Mouse (Mus musculus) ES-E14 (cell line): ENCODE measurements around the gene Ly6g5c. TPM values are rescaled to one million over a fixed set of nuclear protein-coding genes. Genes with fewer than 3 reads are reported as not detected.

ENCODE experiments used
- DNase-seq: peaks from one replicate; pipeline ENCODE4 v3.0.0-alpha.2; 2013; ENCODE audit warnings: low read depth, low spot score
- H3K27ac ChIP-seq: 2 replicates; pipeline ENCODE4 v1.5.1; 2012; ENCODE audit warnings: low read depth, mild to moderate bottlenecking, low read length, moderate library complexity, mixed read lengths; ENCODE audit not compliant: poor library complexity, insufficient read depth, severe bottlenecking
- H3K36me3 ChIP-seq: 2 replicates; pipeline ENCODE4 v1.6.1; 2012; ENCODE audit warnings: mild to moderate bottlenecking, low read length, moderate library complexity, mixed read lengths; ENCODE audit not compliant: control insufficient read depth, poor library complexity, insufficient read depth, severe bottlenecking
- H3K4me1 ChIP-seq, 2 experiments: fragments of 150-350 bp in 1 of 2; sonication (generic) in 1 of 2; 2 replicates each; pipeline ENCODE4 v1.6.1; 2012; ENCODE audit warnings: low read length in 2 of 2, mild to moderate bottlenecking in 1 of 2, mixed read lengths in 1 of 2; ENCODE audit not compliant: control insufficient read depth in 2 of 2, insufficient read depth in 2 of 2, poor library complexity in 1 of 2
- H3K4me3 ChIP-seq, 2 experiments: fragments of 150-350 bp in 1 of 2; sonication (generic) in 1 of 2; 2 replicates each; pipeline ENCODE4 v1.5.1; 2012; ENCODE audit warnings: low read length in 2 of 2, low read depth in 1 of 2, mild to moderate bottlenecking in 1 of 2, mixed read lengths in 1 of 2; ENCODE audit not compliant: insufficient read depth in 1 of 2, poor library complexity in 1 of 2, severe bottlenecking in 1 of 2
- H3K9ac ChIP-seq: 2 replicates; pipeline ENCODE4 v1.6.1; 2012; ENCODE audit warnings: low read depth, mild to moderate bottlenecking, low read length, mixed read lengths; ENCODE audit not compliant: poor library complexity, insufficient read depth, severe bottlenecking
- H3K9me3 ChIP-seq: fragments of 150-350 bp; sonication (generic); 2 replicates; pipeline ENCODE4 v1.6.1; 2012; ENCODE audit warnings: low read depth, mild to moderate bottlenecking, low read length; ENCODE audit not compliant: control insufficient read depth, insufficient read depth
- CHD2 ChIP-seq: IDR thresholded peaks from 2 replicates; pipeline ENCODE4 v1.6.1; 2014; ENCODE audit warnings: mild to moderate bottlenecking, low read depth, low read length, inconsistent platforms
- HCFC1 ChIP-seq: IDR thresholded peaks from 2 replicates; pipeline ENCODE4 v1.6.1; 2012; ENCODE audit warnings: low read length, inconsistent platforms, borderline replicate concordance; ENCODE audit not compliant: insufficient read depth
- MAFK ChIP-seq: IDR thresholded peaks from 2 replicates; pipeline ENCODE4 v1.6.1; 2014; ENCODE audit warnings: mild to moderate bottlenecking, low read depth, low read length, inconsistent platforms; ENCODE audit not compliant: insufficient read depth
- ZC3H11A ChIP-seq: IDR thresholded peaks from 2 replicates; pipeline ENCODE4 v1.6.1; 2012; ENCODE audit warnings: low read depth, mild to moderate bottlenecking, inconsistent platforms, low read length, borderline replicate concordance
- ZNF384 ChIP-seq: IDR thresholded peaks from 2 replicates; pipeline ENCODE4 v1.6.1; 2012; ENCODE audit warnings: low read depth, low read length, inconsistent platforms
- in situ Hi-C, 2 experiments: fragments of 600-800 bp; cut with MboI; formaldehyde crosslinking; loops; one replicate each; pipeline ENCODE4 v1.15.1; 2025; ENCODE audit warnings: low sequenced_read_pairs in 2 of 2, inconsistent platforms in 1 of 2; ENCODE audit not compliant: unreplicated experiment in 2 of 2
- total RNA-seq: library from RNA; depleted of rRNA; stranded (reverse); fragments of 300-350 nt; gene quantifications from 2 replicates; pipeline ENCODE4 v1.2.3, GENCODE M21; 2012

Ly6g5c gene
- total RNA-seq, 1 experiment: 0.49 TPM

GRCm38 (mm10) chr17:35071454-35071853 lies 36.6 kb upstream of the Ly6g5c start:
- TF ChIP-seq ZNF384: no peak
- no peak for TF ChIP-seq HCFC1
- TF ChIP-seq CHD2: no peak
- TF ChIP-seq ZC3H11A: no peak
- TF ChIP-seq MAFK: no peak
- Histone ChIP-seq H3K4me1 (peaks cover 11 to 13% of the 10 kb centered on the region in 2 experiments; a peak in 2 of 4 replicates), H3K27ac (no peak overlapping the region), H3K4me3 (no peak overlapping the region), H3K36me3 (no peaks in the 10 kb centered on the region), H3K9me3 (no peaks in the 10 kb centered on the region), H3K9ac (no peak overlapping the region)
- in situ Hi-C loops: no loop called here
- DNase-seq: no peak

- Histone ChIP-seq H3K9ac (peak overlapping the region; percentile 52), H3K36me3 (no peaks in the 10 kb centered on the region), H3K27ac (no peak overlapping the region), H3K9me3 (no peaks in the 10 kb centered on the region), H3K4me3 (peak overlapping the region; percentile 16 to 57), H3K4me1 (peaks cover 16 to 20% of the 10 kb centered on the region in 2 experiments)
- in situ Hi-C loops: no loop called here
- no peak for DNase-seq
- no peak for TF ChIP-seq CHD2
- no peak for TF ChIP-seq ZC3H11A
- TF ChIP-seq HCFC1: no peak
These were observed 34.0 kb upstream of the Ly6g5c start for GRCm38 (mm10) chr17:35074097-35074496.

DNA sequence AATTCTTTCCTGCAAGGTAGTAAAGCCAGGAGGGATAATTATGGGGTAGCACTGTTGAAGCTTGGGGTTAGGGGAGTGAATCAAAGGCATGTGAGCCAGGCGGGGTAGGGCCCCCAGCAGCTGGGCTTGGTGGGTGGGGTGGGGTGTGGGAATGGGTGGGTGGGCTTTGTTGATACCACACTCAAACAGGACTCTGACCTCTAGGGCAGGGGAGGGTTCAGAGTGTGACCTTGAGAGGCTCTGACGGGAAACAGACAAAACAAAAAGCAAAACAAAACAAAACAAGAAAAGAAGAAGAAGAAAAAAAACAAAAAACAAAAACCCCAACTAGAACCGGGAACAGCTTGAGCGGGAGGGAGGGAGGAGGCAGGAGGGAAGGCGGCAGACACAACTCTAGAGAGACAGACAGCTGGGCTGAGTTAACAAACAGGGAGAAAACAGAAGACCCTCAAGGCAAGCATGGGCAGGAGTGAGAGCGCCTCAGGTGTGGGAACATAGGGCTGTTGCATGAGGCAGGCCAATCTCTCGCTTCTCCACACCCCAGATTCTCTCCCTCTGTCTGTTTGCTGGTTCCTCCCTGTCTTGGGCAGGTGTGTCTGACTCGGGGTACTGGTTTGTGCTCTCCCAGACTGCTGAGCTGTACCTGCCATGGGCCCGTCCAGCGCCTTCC lies 31.4 kb upstream of the Ly6g5c start, which contains the start of gene Ly6g6e:
TSS of gene Ly6g6e (plus strand) at position 396 of the 670 bp plus-strand sequence.
- peak within 1 kb of the TSS; percentile 52 to 54 for H3K4me3 ChIP-seq
- peak within 1 kb of the TSS; percentile 61 for H3K9ac ChIP-seq
- H3K4me1 ChIP-seq: peaks cover 15 to 17% of the 10 kb centered on the region in 2 experiments
- in situ Hi-C loops: no loop called here
- H3K27ac ChIP-seq: peak within 1 kb of the TSS; percentile 90
- H3K9me3 ChIP-seq: no peaks in the 10 kb centered on the region
- peak; percentile 43 for DNase-seq
- no peaks in the 10 kb centered on the region for H3K36me3 ChIP-seq
- 0 out of 2 replicates have a peak, but pooled peaks have one; percentile 49 for TF ChIP-seq ZNF384
- no peak for TF ChIP-seq MAFK
- no peak for TF ChIP-seq CHD2
- TF ChIP-seq ZC3H11A: no peak
- TF ChIP-seq HCFC1: 0 out of 2 replicates have a peak, but pooled peaks have one; percentile 28

DNA sequence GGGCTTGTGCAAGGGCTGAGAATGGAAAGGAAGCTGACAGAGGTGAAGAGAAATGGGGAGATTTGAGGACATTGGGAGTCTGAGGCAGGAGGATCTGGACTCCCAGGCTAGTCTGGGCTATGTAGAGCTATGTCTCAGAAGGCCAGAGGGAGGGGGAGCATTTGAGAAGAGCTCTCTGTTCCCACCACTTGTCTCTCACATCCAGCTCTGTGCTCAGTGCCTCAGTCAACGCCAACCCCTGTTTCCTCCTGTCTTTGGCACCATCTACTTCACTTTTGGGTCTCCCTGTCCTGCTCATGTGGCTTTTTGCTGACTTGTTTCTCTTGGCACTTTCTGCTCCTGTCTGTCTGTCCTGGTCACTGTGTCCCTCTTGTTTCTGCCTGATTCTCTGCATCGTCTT lies 30.8 kb upstream of the Ly6g5c start:
- no peaks in the 10 kb centered on the region for H3K36me3 ChIP-seq
- peak overlapping the region; percentile 90 for H3K27ac ChIP-seq
- H3K9ac ChIP-seq: peak overlapping the region; percentile 18; the same call in 1 of the 2 replicates
- H3K9me3 ChIP-seq: no peaks in the 10 kb centered on the region
- DNase-seq: no peak
- TF ChIP-seq ZC3H11A (no peak), ZNF384 (no peak), HCFC1 (no peak), CHD2 (no peak), MAFK (no peak)
- H3K4me1 ChIP-seq: peaks cover 11 to 17% of the 10 kb centered on the region in 2 experiments
- in situ Hi-C loops: no loop called here
- peak overlapping the region; percentile 52 to 54 for H3K4me3 ChIP-seq
